Mouse (Mus musculus): Measurements from ENCODE around the gene Trim65. TPM values are rescaled to one million over a fixed set of nuclear protein-coding genes. Genes with fewer than 3 reads are reported as not detected.

Gene Trim65
- polyA plus RNA-seq, 1 experiment from 2014 or later, result 6.5 TPM

GRCm38 (mm10) chr11:116078221-116078620 is 52.7 kb downstream of the Trim65 start:
- peaks cover 11% of the 10 kb centered on the region for H3K4me1 ChIP-seq (ENCODE audit: control insufficient read depth, insufficient read depth, low read length)
- peak overlapping the region; percentile 67 for H3K27ac ChIP-seq (ENCODE audit: low read length)
- H3K27me3 ChIP-seq (ENCODE audit: control insufficient read depth, insufficient read depth, low read length), result no peaks in the 10 kb centered on the region
- 25% methylated on average over 16 of the region's 16 CpGs for WGBS
- peak overlapping the region; percentile 56 for H3K9ac ChIP-seq (ENCODE audit: low read length)
- peak overlapping the region; percentile 26 for H3K4me3 ChIP-seq (ENCODE audit: low read length)
- peak overlapping the region; percentile 47 for H3K4me2 ChIP-seq (ENCODE audit: low read depth, low read length)
- peaks cover 37% of the 10 kb centered on the region for H3K36me3 ChIP-seq (ENCODE audit: control insufficient read depth, insufficient read depth)
- peak; percentile 35; the same call in 1 of the 2 replicates for ATAC-seq (replicated peaks; ENCODE audit: extremely low read depth, insufficient read depth, low FRiP score)
- H3K9me3 ChIP-seq (replicated peaks; ENCODE audit: control insufficient read depth, low read length), result no peaks in the 10 kb centered on the region

GRCm38 (mm10) chr11:116077446-116078204 is 53.3 kb downstream of the Trim65 start, which contains the start of gene Unc13d:
Unc13d (minus strand) TSS chr11:116077961.
- Histone ChIP-seq H3K36me3 (ENCODE audit: control insufficient read depth, insufficient read depth) (peaks cover 34% of the 10 kb centered on the region), H3K27ac (ENCODE audit: low read length) (peak within 1 kb of the TSS; percentile 67), H3K9me3 (replicated peaks; ENCODE audit: control insufficient read depth, low read length) (no peaks in the 10 kb centered on the region), H3K4me3 (ENCODE audit: low read length) (peak within 1 kb of the TSS; percentile 36), H3K27me3 (ENCODE audit: control insufficient read depth, insufficient read depth, low read length) (no peaks in the 10 kb centered on the region), H3K9ac (ENCODE audit: low read length) (peak within 1 kb of the TSS; percentile 62), H3K4me2 (ENCODE audit: low read depth, low read length) (peak within 1 kb of the TSS; percentile 47), H3K4me1 (ENCODE audit: control insufficient read depth, insufficient read depth, low read length) (peaks cover 11% of the 10 kb centered on the region)
- WGBS, result 55% methylated on average over 22 of the region's 22 CpGs
- peak; percentile 30; the same call in 1 of the 2 replicates for ATAC-seq (replicated peaks; ENCODE audit: extremely low read depth, insufficient read depth, low FRiP score)

- peak overlapping the region; percentile 47 for H3K4me2 ChIP-seq (ENCODE audit: low read depth, low read length)
- peaks cover 26% of the 10 kb centered on the region for H3K36me3 ChIP-seq (ENCODE audit: control insufficient read depth, insufficient read depth)
- WGBS, result 54% methylated on average over 7 of the region's 7 CpGs
- peak overlapping the region; percentile 62 for H3K9ac ChIP-seq (ENCODE audit: low read length)
- H3K4me3 ChIP-seq (ENCODE audit: low read length), result peak overlapping the region; percentile 36
- H3K4me1 ChIP-seq (ENCODE audit: control insufficient read depth, insufficient read depth, low read length), result peaks cover 11% of the 10 kb centered on the region
- ATAC-seq (replicated peaks; ENCODE audit: extremely low read depth, insufficient read depth, low FRiP score), result no peak
- no peaks in the 10 kb centered on the region for H3K9me3 ChIP-seq (replicated peaks; ENCODE audit: control insufficient read depth, low read length)
- peak overlapping the region; percentile 54; the same call in 1 of the 2 replicates for H3K27ac ChIP-seq (ENCODE audit: low read length)
- H3K27me3 ChIP-seq (ENCODE audit: control insufficient read depth, insufficient read depth, low read length), result no peaks in the 10 kb centered on the region
Measured at GRCm38 (mm10) chr11:116076836-116077235, 54.1 kb downstream of the Trim65 start.

GRCm38 (mm10) chr11:116076266-116076540 is 54.7 kb downstream of the Trim65 start:
- Histone ChIP-seq H3K27me3 (ENCODE audit: control insufficient read depth, insufficient read depth, low read length) (no peaks in the 10 kb centered on the region), H3K36me3 (ENCODE audit: control insufficient read depth, insufficient read depth) (peaks cover 21% of the 10 kb centered on the region), H3K4me2 (ENCODE audit: low read depth, low read length) (peak overlapping the region; percentile 47; the same call in 1 of the 2 replicates), H3K9ac (ENCODE audit: low read length) (peak overlapping the region; percentile 62; the same call in 1 of the 2 replicates), H3K4me1 (ENCODE audit: control insufficient read depth, insufficient read depth, low read length) (peaks cover 11% of the 10 kb centered on the region), H3K4me3 (ENCODE audit: low read length) (no peak overlapping the region; the same call in 1 of the 2 replicates), H3K9me3 (replicated peaks; ENCODE audit: control insufficient read depth, low read length) (no peaks in the 10 kb centered on the region), H3K27ac (ENCODE audit: low read length) (no peak overlapping the region)
- ATAC-seq (replicated peaks; ENCODE audit: extremely low read depth, insufficient read depth, low FRiP score), result no peak
- 61% methylated on average over 7 of the region's 7 CpGs for WGBS

GRCm38 (mm10) chr11:116075539-116076265 is 55.2 kb downstream of the Trim65 start:
- no peak overlapping the region for H3K4me3 ChIP-seq (ENCODE audit: low read length)
- peaks cover 11% of the 10 kb centered on the region for H3K4me1 ChIP-seq (ENCODE audit: control insufficient read depth, insufficient read depth, low read length)
- ATAC-seq (replicated peaks; ENCODE audit: extremely low read depth, insufficient read depth, low FRiP score), result no peak
- WGBS, result 38% methylated on average over 20 of the region's 20 CpGs
- H3K27me3 ChIP-seq (ENCODE audit: control insufficient read depth, insufficient read depth, low read length), result no peaks in the 10 kb centered on the region
- no peak overlapping the region; the same call in 1 of the 2 replicates for H3K9ac ChIP-seq (ENCODE audit: low read length)
- peaks cover 18% of the 10 kb centered on the region for H3K36me3 ChIP-seq (ENCODE audit: control insufficient read depth, insufficient read depth)
- no peaks in the 10 kb centered on the region for H3K9me3 ChIP-seq (replicated peaks; ENCODE audit: control insufficient read depth, low read length)
- no peak overlapping the region for H3K27ac ChIP-seq (ENCODE audit: low read length)
- no peak overlapping the region for H3K4me2 ChIP-seq (ENCODE audit: low read depth, low read length)

GRCm38 (mm10) chr11:116074436-116074991 is 56.4 kb downstream of the Trim65 start:
- no peak for ATAC-seq (replicated peaks; ENCODE audit: extremely low read depth, insufficient read depth, low FRiP score)
- Histone ChIP-seq H3K27ac (ENCODE audit: low read length) (no peak overlapping the region), H3K4me1 (ENCODE audit: control insufficient read depth, insufficient read depth, low read length) (peaks cover 11% of the 10 kb centered on the region), H3K9ac (ENCODE audit: low read length) (no peak overlapping the region), H3K36me3 (ENCODE audit: control insufficient read depth, insufficient read depth) (peaks cover 7% of the 10 kb centered on the region), H3K9me3 (replicated peaks; ENCODE audit: control insufficient read depth, low read length) (no peaks in the 10 kb centered on the region), H3K4me3 (ENCODE audit: low read length) (no peak overlapping the region), H3K27me3 (ENCODE audit: control insufficient read depth, insufficient read depth, low read length) (no peaks in the 10 kb centered on the region), H3K4me2 (ENCODE audit: low read depth, low read length) (no peak overlapping the region)
- 56% methylated on average over 7 of the region's 7 CpGs for WGBS

GRCm38 (mm10) chr11:116072608-116073007 is 58.3 kb downstream of the Trim65 start:
- Histone ChIP-seq H3K4me2 (ENCODE audit: low read depth, low read length) (no peak overlapping the region), H3K27ac (ENCODE audit: low read length) (no peak overlapping the region), H3K4me3 (ENCODE audit: low read length) (no peak overlapping the region), H3K9me3 (replicated peaks; ENCODE audit: control insufficient read depth, low read length) (no peaks in the 10 kb centered on the region), H3K36me3 (ENCODE audit: control insufficient read depth, insufficient read depth) (no peaks in the 10 kb centered on the region), H3K9ac (ENCODE audit: low read length) (no peak overlapping the region), H3K27me3 (ENCODE audit: control insufficient read depth, insufficient read depth, low read length) (no peaks in the 10 kb centered on the region), H3K4me1 (ENCODE audit: control insufficient read depth, insufficient read depth, low read length) (peaks cover 6% of the 10 kb centered on the region; the same call in 1 of the 2 replicates)
- no peak for ATAC-seq (replicated peaks; ENCODE audit: extremely low read depth, insufficient read depth, low FRiP score)
- WGBS, result 63% methylated on average over 3 of the region's 3 CpGs
